Mouse (Mus musculus): ENCODE measurements around the gene Tmem236.

Gene Tmem236

DNA sequence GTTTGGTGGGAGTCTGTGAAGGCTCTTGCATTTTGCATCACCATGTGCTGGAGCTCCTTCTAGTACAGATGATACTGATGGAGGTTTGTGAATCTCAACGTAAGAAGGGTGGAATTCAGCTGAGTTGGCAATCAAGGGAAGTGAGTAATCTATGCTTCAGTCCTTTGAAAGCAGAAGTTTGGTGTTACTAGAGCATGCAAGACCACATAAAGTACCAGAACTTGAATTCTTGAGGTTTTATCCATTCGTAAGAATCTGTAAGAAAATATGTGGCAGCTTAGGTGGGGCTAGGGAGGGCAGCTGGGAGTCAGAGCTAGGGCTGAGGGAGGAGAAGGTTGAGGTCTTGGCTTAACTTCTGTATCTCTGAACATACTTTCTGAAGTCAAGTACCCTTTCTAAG lies 70.3 kb downstream of the Tmem236 start:
- DNase-seq (ENCODE audit: extremely low read depth, low read depth, low spot score), result no peak

DNA sequence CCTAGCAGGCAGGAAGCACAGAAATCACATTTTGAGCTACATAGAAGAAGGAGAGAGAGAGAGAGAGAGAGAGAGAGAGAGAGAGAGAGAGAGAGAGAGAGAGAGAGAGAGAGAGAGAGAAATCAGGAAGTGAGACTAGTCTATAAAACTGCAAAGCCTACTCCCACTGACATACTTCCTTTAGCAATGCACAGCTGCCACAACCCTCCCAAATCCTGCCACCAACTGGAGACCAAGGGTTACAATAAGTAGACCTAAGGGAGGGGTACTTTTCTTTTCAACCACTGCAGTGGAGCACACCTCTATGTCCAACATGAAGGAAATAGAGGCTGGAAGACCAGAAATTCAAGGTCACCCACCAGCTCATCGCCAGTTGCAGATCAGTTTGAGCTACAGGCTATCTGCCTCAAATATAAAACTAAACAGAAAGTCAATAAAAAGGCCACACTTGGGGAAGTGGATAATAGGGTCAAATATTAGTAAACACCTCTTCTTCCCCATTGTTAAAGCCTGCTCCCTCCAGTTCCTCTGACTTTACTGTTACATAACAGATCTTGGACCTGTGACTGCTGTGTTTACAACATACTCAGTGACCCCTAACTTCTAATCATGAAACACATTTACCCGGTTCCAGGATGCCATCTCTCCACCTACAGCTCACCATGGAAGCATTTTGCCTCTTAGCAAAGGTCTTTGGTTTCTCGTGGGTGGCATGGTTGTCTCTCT lies 75.7 kb downstream of the Tmem236 start:
- DNase-seq (ENCODE audit: extremely low read depth, low read depth, low spot score), result no peak

DNA sequence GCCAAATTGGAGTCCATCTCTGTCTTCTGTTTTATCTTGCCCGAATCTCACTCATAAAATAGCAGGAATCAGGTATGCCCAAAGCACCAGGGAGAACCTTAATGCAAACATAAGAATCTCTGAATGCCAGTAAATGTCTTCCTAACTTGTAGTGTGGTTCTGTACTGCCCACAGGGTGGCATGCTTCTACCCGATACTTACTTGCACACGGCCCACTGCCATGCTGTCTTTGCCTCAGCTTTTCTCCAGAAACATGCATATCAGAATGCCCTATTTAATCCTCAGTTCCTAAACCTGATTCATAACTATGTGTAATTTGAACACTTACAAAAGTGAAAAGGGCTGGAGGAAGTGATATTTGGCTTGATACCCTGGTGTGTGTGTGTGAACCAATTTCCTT lies 77.6 kb downstream of the Tmem236 start:
- DNase-seq (ENCODE audit: extremely low read depth, low read depth, low spot score), result no peak

DNA sequence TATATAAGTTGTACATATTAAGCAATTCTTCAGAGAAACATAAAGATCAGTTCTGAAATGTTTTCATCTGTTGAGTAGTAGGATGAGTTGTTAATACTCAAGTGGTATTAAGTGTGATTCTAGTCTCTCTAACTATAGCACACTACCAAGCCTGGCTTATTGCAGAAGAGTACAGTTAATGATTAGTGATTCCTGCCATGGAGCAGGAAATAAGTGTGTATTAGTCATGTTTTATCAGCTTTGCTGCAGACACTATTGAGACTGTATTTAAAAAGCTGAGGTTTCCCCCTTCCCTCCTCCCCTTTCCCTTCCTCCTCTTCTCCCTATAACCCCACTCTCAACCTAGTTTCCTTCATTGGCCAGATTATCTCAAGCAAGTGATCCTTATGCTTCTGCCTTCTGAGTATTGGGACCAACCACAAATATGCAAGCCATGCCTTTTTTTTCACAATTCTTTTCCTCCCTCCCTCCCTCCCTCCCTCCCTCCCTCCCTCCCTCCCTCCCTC lies 84.1 kb downstream of the Tmem236 start:
- no peak for DNase-seq (ENCODE audit: extremely low read depth, low read depth, low spot score)

DNA sequence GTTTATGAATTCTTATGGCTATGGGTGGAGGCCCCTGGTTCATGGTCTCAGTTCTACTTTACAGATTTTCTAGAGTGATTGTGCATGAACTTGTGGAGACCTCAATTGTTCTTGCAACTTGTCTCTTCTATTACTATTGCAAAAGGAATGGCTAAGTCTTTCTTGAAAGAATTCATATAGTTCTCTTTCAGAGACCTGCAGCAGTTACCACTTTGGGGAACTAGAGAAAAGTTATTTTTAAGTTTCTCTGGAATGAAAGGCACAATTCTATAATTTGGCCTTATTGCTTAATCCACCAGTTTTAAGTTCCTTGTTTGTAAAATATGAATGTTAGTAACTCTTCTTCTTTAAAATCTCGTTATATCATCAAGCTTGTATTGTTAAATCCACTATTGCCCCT lies 87.8 kb downstream of the Tmem236 start:
- no peak for DNase-seq (ENCODE audit: extremely low read depth, low read depth, low spot score)

DNA sequence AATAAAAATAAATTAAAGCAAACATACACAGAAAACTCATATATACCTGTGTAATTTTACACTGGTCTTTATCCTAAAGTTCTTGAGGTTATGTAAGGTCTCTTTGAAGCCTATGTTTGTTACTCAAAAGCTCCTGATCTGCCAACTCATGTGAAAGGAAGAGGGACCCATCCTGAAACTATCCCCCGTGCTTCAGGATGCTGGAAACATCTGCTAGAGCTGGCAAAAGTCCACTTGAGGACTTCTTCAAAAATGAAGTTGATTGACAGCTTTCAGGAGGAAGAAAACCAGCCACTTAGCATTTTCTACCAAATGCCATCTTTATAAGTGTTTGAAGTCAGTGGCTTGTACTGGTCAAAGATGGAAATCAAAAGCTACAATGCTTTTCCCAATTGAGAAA lies 94.8 kb downstream of the Tmem236 start:
- DNase-seq (ENCODE audit: extremely low read depth, low read depth, low spot score), result no peak
